Mouse (Mus musculus) granulocyte monocyte progenitor cell, adult 5-6 weeks (primary cell): ENCODE data around the gene Trp53inp2. TPM values are rescaled to one million over a fixed set of nuclear protein-coding genes. Genes with fewer than 3 reads are reported as not detected.

Experiments
- ATAC-seq: replicated peaks from 2 replicates; pipeline ENCODE4 v1.8.0; 2016; ENCODE audit warnings: mild to moderate bottlenecking, moderate TSS enrichment, inconsistent platforms; ENCODE audit not compliant: poor library complexity, severe bottlenecking
- total RNA-seq, 2 experiments: library from RNA; stranded (forward) in 1 of 2; stranded (reverse) in 1 of 2; fragments of 200-712, 200-1000 nt in 1 of 2; fragments of >200 nt in 1 of 2; fragmentation: Nextera tagmentation in 1 of 2; gene quantifications; 2 replicates each; pipeline ENCODE4 v1.2.3; 2014 to 2017

Gene Trp53inp2
- total RNA-seq, 2 experiments from 2014 or later = 0.95 to 4.8 TPM

GRCm38 (mm10) chr2:155382791-155383438 is 2.1 kb downstream of the Trp53inp2 start:
- 0 out of 2 replicates have a peak, but pooled peaks have one; percentile 6 for ATAC-seq

GRCm38 (mm10) chr2:155385090-155385489 is 4.2 kb downstream of the Trp53inp2 start:
- peak; percentile 52 for ATAC-seq

- ATAC-seq = no peak
Measured at GRCm38 (mm10) chr2:155385731-155386533, 5.1 kb downstream of the Trp53inp2 start.

GRCm38 (mm10) chr2:155386534-155386899 is 5.7 kb downstream of the Trp53inp2 start:
- ATAC-seq = no peak

- ATAC-seq = no peak
Measured at GRCm38 (mm10) chr2:155387052-155387451, 6.2 kb downstream of the Trp53inp2 start.

- no peak for ATAC-seq
Measured at GRCm38 (mm10) chr2:155388573-155388972, 7.7 kb downstream of the Trp53inp2 start.

- no peak for ATAC-seq
Measured at GRCm38 (mm10) chr2:155394586-155394985, 13.7 kb downstream of the Trp53inp2 start.

- no peak for ATAC-seq
Measured at GRCm38 (mm10) chr2:155400276-155400675, 19.4 kb downstream of the Trp53inp2 start.

- ATAC-seq = no peak
Measured at GRCm38 (mm10) chr2:155401926-155402325, 21.1 kb downstream of the Trp53inp2 start.

- peak; percentile 95 for ATAC-seq
Measured at GRCm38 (mm10) chr2:155404635-155405034, 23.8 kb downstream of the Trp53inp2 start.

GRCm38 (mm10) chr2:155420911-155421310 is 40.1 kb downstream of the Trp53inp2 start:
- ATAC-seq = no peak

GRCm38 (mm10) chr2:155436445-155436844 is 55.6 kb downstream of the Trp53inp2 start:
- peak; percentile 37; the same call in 1 of the 2 replicates for ATAC-seq

Other genes starting within 250 kb of the Trp53inp2 start
- gene Itch, start 247.6 kb upstream of the Trp53inp2 start, total RNA-seq (2014; fragmentation: Nextera tagmentation) = 32.3 and 56.5 TPM in 2 replicates
- 54.5 and 63.5 TPM in 2 replicates for gene Itch, start 247.6 kb upstream of the Trp53inp2 start, total RNA-seq (2017)
- 233 and 296 TPM in 2 replicates for gene Dynlrb1, start 144.5 kb upstream of the Trp53inp2 start, total RNA-seq (2014; fragmentation: Nextera tagmentation)
- gene Dynlrb1, start 144.5 kb upstream of the Trp53inp2 start, total RNA-seq (2017) = 203 and 267 TPM in 2 replicates
- 0.60 and 2.2 TPM in 2 replicates for gene Map1lc3a, start 104.8 kb upstream of the Trp53inp2 start, total RNA-seq (2014; fragmentation: Nextera tagmentation)
- 1.1 and 1.3 TPM in 2 replicates for gene Map1lc3a, start 104.8 kb upstream of the Trp53inp2 start, total RNA-seq (2017)
- 51.4 and 52.3 TPM in 2 replicates for gene Pigu, start 23.6 kb upstream of the Trp53inp2 start, total RNA-seq (2014; fragmentation: Nextera tagmentation)
- 44.0 TPM in 2 replicates for gene Pigu, start 23.6 kb upstream of the Trp53inp2 start, total RNA-seq (2017)
- 59.4 and 61.0 TPM in 2 replicates for gene Ncoa6, start 92.8 kb downstream of the Trp53inp2 start, total RNA-seq (2014; fragmentation: Nextera tagmentation)
- gene Ncoa6, start 92.8 kb downstream of the Trp53inp2 start, total RNA-seq (2017) = 14.2 and 15.8 TPM in 2 replicates
- 4.1 and 5.6 TPM in 2 replicates for gene Acss2, start 136.9 kb downstream of the Trp53inp2 start, total RNA-seq (2014; fragmentation: Nextera tagmentation)
- gene Acss2, start 136.9 kb downstream of the Trp53inp2 start, total RNA-seq (2017) = 3.6 and 4.4 TPM in 2 replicates
- gene Ggt7, start 137.2 kb downstream of the Trp53inp2 start, total RNA-seq (2014; fragmentation: Nextera tagmentation) = not detected in 2 replicates
- not detected in 2 replicates for gene Ggt7, start 137.2 kb downstream of the Trp53inp2 start, total RNA-seq (2017)
- gene Gss, start 211.8 kb downstream of the Trp53inp2 start, total RNA-seq (2014; fragmentation: Nextera tagmentation) = 17.0 and 18.2 TPM in 2 replicates
- 16.7 and 21.6 TPM in 2 replicates for gene Gss, start 211.8 kb downstream of the Trp53inp2 start, total RNA-seq (2017)
- gene Myh7b, start 230.2 kb downstream of the Trp53inp2 start, total RNA-seq (2014; fragmentation: Nextera tagmentation) = 0.37 TPM in 1 of 2 replicates, not detected in the other
- not detected in 2 replicates for gene Myh7b, start 230.2 kb downstream of the Trp53inp2 start, total RNA-seq (2017)